Mouse (Mus musculus): ENCODE results near the gene Acoxl. TPM values are rescaled to one million over a fixed set of nuclear protein-coding genes. Genes with fewer than 3 reads are reported as not detected.

The Acoxl gene
- total RNA-seq, 2 experiments from 2014 or later: not detected

DNA sequence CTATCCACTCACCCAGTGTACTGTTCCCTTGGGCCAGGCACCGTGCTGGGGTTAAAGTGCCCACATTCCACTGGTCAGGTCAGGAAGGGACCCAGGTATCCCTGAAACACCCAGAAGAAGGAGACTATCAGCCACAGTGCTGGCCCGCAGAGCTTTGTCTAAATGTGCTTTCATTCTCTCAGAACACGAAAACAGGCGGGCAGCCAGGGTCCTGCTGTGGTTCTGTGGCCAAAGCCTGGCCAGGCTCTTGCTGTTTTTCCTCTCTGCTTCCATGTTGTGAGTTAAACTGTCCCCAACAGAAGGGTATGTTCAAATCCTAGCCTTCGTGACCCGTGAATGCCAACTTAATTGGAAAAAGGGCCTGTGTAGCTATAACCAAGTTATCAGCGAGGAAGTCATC lies 228.9 kb downstream of the Acoxl start:
- DNase-seq: peak; percentile 46

DNA sequence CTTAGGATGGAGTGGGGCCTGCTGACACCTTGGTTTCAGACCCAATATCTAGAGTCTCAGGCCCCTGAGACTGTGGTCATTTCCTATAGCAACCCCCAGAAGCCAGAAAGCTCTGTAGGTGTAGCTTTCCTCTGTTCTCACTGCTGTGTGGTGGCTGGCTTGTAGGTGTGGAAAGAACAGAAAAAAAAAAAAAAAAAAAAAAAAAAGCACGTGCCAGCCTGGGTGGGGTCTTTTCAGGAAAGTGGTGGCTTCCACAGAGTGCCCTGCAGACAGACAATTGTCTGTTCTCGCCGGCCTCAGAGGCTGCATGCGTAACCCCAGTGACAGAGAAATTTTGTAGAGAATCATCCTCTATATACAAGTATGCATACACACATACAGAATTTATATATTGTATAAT lies 229.5 kb downstream of the Acoxl start:
- intact Hi-C loops (cut with DNase I): no loop called here
- DNase-seq: no peak

More for the DNA sequence above, 228.9 kb downstream of the Acoxl start:
- intact Hi-C loops (cut with DNase I): no loop called here

DNA sequence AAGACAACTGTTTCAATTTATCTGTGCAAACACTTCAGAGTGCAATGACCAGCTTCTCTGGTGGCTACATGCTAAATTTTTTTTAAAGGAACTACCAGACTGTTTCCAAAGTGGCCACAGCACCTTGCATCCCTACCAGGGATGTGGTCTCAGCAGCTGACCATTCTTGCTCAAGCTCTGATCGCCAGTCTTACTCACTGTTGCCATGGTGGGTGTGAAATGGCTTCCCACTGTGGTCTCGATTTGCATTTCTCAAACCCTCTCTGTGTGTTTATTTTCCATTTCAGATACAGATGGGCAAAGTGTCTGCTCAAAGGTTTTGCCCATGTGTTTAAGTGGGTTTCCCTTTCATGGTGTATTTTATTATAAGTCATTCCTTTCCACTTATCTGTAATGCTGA lies 230.3 kb downstream of the Acoxl start:
- intact Hi-C loops (cut with DNase I): no loop called here
- no peak for DNase-seq

DNA sequence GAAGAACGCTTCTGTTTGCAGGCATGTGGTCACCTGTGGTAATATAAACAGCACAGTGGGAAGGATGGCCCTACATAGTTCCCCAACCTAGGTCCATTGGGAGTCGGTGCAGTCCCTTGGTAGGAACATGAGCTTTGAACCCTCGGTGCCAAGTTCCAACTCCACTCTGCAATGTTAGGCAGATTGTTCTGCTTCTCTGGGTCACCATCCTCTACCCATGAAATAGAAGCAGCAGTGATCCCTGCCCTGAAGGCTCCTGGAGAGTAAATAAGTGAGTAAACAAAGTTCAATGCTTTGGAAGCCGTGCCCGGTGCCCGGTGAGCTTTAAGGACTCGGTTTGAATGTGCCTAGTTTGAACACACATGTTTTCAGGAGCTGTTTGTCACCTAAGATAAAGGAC lies 233.1 kb downstream of the Acoxl start:
- no peak for DNase-seq
- intact Hi-C loops (cut with DNase I): no loop called here

DNA sequence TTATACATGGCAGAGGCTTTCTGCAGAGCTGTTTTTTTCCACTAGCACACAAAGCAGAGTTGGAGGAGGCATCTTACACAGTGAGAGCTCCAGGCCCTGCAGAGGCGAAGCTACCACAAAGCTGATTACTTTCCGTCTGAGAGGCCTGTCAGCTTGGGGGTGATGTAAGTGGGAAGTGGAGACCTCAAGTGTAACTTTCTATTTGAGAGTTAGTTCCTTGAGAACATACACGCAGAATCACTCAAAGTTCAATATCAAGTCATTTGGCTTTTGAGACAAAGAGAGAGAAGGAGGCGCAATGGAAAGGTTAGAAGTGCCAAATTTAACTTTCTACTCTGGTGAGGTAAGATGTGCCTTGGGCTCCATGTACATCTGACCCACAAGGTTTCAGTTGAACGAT lies 234.3 kb downstream of the Acoxl start:
- intact Hi-C loops (cut with DNase I): no loop called here
- no peak for DNase-seq

DNA sequence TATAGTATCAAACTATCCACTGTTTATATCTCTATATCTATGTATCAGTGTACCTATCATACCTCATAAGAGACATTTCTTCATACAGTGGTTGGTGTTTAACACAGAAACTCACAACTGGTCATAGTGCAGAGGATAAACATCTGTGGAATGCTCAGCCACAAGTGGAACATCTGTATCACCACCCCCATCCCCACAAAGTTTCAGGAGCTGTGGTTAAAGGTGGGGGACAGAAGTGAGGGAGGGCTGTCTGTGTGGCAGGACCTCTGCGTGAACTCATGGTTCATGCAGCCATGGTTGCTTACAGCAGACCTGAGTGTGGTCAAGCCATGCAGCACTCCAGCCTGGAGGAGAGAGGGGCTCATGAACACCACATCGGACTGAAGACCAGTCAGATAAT lies 234.9 kb downstream of the Acoxl start:
- no peak for DNase-seq
- intact Hi-C loops (cut with DNase I): no loop called here

DNA sequence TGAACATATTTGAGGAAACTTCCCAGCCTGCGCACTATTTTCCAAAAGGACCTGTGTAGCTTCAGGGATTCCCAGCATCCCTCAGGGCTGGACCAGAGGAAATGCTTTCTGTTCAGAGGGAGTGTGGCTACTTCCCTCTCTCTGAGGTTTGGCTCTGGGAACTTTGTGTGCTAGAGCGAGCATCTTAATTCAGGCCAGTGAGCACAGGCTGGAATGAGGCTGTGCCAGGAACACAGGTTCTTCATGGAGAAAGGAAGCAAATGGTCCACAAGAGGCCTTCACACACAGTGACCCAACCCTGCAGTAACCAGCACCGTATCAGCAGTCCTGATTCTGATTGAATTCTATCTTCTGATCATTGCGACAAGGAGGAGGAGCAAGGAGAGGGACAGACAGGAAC lies 238.3 kb downstream of the Acoxl start:
- no peak for DNase-seq
- intact Hi-C loops (cut with DNase I): no loop called here

DNA sequence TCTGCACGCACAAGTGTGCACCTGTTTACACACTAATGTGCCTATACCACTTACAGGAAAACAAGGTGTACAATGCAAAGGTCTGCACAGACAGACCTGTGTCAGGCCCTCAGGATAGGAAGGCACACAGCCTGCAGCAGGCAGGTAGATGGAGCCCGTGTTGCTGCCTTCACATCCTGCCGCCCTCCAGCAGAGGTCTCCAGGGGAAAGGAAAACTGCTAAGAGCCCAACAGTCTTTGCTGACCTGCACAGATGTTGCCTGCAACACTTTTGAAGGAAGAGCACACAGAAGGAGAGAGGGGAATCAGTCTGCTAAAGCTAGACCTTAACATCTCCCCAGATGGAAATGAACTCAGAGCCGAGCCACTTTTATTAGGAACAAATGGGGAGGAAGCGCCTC lies 240.2 kb downstream of the Acoxl start:
- intact Hi-C loops (cut with DNase I): no loop called here
- no peak for DNase-seq

DNA sequence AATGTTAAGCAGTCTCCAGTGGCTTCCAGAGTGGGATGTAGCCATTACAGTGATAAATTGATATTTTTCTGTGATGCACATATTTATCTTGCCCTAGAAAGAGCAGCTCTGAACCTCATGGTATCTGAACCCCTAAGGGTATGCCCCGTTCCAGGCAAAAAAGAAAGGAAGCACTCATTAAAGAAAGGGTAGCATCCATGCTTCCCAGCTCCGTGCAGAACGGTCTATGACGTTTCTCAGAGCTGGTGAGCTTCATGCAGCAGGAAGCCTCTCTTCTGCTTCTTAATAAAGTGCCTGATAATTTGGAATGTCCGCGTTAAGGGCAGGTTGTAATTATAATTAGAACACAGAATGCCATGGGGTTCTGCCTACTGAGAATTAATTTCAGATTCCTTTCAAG lies 240.6 kb downstream of the Acoxl start:
- no peak for DNase-seq

DNA sequence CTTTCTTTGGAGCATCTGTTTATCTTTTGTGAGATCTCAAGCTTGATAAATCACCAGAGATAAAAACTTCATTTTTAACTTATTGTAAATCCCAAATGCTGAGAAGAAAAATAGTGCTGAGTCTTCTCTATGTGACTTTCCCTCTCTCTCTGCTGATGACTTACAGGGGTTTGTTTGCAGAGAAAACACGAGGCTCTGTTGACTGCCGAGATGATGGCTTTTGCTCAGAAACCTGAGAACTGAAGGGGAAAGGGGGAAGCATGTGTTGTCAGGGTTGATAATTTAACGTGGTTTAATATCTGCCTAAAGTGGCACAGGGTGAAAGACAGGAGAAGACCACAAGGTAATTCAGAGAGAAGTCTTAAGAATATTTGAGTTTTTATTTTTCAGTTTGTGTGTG lies 245.2 kb downstream of the Acoxl start:
- no peak for DNase-seq
- intact Hi-C loops (cut with DNase I): no loop called here

More for the DNA sequence above, 240.6 kb downstream of the Acoxl start:
- intact Hi-C loops (cut with DNase I): no loop called here

DNA sequence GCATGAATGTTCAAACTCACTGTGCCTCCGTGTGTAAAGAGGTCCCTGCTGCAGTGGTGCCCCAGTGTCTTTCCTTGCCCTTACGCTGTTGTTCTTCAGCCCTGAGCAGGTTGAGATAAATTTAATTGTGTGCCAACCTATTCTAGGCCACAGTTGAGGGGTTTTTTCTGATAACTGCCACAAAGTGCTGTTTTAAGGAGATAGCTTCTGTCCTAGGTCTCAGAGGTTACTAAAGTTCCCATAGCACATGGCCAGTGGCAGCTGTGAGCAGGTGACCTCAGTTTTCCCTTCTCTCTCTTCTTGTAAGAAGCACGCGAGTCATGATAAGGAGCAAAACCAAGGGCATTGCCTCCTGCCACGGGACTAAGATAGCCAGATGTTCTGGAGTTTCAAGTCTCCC lies 245.9 kb downstream of the Acoxl start:
- DNase-seq: no peak
- intact Hi-C loops (cut with DNase I): no loop called here

DNA sequence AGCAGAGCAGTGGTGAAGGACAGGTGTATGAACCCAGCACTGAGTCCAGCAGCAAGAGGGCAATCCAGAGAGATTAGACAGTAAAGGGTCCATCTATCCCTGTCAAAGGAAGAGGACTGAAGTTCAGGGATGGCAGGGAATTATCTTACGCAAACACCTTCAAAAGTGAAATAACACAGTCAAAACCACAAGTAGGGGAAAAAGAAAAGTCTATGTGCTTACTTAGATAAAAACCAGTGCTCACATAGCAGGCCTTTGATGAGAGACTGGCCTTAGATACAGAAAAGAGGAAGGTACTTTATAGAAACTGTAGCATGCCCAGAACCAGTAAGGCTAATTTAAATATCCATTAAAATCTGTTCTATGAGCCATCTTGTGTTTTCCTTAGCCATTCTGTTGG lies 246.8 kb downstream of the Acoxl start:
- intact Hi-C loops (cut with DNase I): no loop called here
- no peak for DNase-seq

DNA sequence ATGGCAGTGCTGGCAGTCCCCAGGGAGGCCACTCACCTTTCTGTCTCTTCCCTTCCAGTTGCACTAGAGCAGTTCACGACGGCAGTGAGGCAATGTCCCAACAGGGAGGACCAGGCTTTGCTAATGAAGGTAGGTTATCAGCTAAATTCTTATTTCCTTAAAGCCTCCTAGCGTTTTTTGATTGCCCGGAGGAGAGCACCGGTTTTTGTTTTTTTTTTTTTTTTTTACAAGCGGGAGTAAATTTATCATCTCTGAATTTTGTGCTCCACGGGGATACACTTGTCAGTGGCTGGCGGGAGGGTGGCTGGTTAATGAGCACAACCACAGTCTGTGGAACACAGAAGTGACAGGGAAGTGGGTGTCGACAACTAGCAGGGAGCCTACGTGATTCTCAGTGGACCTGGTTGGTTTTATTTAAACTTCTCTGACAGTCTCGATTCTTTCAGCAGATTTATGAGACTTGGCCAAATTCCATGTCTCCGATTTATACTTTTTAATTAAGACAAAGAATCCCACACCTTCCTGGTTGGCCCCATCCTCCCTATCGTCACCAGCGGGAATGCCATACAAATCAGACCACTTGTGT lies 247.7 kb downstream of the Acoxl start:
- no peak for DNase-seq
- intact Hi-C loops (cut with DNase I): no loop called here

DNA sequence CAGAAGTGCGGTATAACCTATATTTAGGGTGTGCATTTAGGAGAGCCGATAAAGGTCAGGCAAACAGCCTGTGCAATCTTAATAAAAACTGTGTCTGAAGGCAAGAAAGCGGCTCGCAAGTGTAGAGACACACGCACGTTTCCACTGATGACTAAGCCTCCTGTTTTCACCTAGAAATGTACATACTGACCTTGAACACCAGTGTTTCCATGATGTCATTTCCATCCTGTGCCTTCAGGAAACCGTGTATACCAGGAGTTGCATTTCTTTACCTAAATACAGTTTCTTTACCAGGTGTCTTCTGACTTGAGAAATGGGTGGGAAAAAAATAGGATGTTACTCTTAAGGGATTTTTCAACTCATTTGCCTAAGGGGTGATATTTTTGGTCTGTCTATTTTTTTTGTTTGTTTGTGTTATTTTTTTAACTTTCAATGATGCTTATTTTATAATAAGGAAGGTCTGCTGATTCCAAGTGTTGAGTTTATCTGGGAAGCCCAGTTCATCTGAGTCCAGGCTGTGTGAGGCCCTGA lies 248.4 kb downstream of the Acoxl start:
- intact Hi-C loops (cut with DNase I): no loop called here
- no peak for DNase-seq

DNA sequence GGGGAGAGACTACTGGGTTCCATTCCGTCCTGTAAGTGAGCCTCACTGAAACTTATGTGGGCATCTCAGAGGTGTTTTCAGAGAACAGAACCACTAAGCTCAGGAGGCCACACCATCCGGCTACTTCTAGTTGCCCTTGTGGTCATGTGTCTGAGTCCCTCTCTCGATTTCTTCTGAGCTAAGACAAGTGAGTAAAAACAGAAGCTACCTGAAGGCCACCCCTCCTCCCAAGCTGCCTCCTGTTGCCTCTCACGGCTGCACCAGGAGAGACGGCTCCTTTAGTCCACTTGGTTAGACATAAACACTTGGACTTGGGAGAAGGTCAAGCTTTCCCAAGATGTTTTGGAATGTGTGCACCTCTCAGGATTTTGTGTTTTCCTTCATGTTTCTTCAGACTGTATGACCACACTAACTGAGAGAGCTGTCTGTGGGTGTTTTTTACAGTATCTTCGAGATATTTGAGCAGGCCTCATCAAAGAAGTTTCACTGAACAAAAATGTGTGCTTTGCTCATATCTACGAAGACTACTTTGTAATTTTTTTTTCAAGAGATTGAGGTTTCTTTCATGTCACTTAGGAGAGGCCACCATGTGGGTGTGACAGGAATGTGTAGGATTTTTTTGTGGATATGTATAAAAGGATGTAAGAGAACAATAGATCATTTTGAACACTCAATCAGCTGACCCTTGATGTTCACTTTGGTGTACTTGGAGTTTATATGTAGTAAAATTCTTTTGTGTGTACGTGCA lies 249.3 kb downstream of the Acoxl start:
- no peak for DNase-seq
- intact Hi-C loops (cut with DNase I): no loop called here

DNA sequence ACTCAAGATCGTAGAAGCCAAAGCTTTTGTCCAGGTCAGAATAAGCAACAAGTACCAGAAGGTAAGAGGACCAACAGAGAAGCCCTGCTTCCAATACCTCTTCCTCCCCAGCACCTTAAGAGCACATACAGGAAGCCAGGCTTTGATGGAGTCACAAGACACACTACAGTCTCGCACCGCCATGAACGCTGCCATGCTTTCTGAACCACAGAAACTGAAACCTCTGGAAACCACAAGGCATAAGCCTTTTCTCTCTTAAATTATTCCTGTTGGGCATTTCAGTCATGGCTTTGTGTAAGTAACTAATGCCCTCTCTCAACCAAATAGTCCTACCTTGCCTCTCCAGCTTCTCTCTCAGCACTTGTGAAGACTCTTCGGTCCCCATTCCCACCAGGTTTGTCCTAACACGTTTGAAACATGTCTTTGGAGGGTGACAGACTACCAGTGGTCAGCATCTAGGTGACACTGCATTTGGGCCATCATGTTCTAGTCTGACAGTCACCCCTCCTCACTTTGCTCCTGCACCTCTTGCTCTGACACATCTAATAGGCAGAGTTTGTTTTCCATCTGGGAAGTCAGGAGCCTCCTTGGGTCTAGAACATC lies 251.7 kb downstream of the Acoxl start:
- DNase-seq: no peak
- intact Hi-C loops (cut with DNase I): no loop called here

DNA sequence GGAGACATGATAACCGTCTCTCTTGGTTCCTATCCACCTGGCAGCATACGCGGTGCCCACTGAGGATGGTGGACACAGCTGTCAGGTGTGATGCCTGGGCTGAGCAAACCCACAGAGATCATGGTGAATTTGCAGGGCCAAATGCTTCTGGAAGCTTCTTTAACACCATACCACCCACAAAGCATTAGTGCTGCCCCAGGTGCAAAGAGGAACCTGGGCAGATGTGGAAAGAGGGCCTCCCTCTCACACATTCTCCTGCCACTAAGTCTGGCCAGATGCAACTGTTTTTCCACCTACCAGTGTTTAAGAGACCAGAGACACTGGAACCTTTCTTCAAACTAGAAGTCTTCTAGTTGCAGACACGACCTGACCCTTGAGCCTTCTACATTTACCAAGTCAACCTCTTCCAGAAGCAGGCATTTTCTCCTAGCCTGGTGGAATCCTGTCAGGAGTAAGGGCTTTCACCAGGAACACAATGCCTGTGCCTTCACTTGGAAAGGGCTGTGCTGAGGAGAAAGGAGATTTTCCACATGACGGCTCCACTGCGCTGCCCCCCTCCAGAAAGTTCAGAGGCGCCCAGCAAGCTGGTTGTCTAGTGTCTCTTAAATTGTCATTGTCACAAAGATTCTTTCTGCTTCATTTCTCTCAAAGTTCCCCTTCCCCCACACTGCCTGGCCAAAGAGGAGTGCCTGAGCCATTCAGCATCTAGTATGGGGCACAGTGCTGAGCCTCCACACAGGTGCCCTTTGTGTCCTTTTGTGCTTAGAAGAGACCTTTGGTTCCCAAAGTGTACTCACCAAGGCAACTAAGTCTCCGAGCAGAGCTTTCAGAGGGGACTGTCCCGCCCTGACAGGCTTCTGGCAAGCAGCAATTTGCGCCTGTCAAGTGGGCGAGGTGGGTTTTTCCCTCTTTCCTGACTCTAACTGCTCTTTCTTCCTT lies 253.0 kb downstream of the Acoxl start:
- DNase-seq: no peak
- intact Hi-C loops (cut with DNase I): no loop called here

DNA sequence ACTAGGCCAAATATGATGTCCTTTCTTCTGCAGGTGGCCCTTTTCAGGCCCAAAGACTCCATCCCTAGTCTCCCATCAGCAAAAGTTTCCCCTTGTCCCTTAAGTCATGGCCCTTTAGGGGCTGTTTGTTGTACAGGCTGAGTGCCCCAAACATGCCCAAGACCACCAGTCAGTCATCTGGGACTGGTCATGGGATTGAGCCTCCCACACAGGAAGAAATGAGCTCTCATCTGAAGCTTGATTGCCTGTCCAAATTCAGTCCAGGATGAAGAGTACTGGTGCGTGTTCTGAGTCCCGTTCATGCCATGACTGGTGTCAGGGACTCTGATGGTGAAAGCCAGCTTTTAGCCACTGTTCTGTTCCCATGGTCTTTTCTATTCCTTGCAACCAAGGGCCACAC lies 253.8 kb downstream of the Acoxl start:
- no peak for DNase-seq
- intact Hi-C loops (cut with DNase I): no loop called here

DNA sequence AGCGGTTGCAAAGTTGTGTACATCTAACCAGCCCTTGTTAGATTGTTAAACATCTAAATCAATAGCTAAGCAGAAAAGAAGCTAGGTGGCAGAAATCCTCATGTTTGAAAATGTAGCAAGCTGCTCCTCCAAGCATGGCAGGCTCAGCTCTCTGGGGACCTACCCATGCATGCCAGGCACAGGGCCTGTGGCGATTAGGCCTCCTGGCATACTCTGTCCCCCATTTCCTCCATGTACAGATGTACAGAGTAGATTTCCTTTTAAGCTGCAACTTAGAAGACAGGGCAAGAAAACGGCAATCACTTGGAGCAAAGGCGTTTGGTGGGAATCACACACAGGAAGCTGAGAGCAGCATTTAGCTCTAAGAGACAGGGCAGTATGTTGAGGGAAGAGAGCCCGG lies 255.5 kb downstream of the Acoxl start:
- intact Hi-C loops (cut with DNase I): no loop called here
- peak; percentile 13 for DNase-seq

DNA sequence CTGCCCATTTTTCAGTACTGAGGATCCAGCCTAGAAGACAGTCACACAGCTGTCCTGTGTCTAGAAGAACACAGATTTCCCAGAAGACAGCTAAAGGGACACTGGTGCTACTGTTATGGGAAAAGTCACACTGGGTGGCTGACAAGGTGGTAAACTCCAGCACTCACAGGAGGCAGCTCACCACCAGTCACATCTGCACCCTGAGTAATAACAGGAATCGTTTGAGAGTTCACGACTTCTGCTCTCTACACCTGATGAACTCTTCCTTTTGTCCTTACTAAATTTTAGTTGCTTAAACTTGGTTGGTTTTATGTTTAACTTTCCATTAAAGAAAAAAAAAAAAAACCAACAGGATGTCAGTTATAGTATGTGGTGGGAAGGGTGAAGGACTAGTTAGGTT lies 255.9 kb downstream of the Acoxl start:
- intact Hi-C loops (cut with DNase I): no loop called here
- no peak for DNase-seq

DNA sequence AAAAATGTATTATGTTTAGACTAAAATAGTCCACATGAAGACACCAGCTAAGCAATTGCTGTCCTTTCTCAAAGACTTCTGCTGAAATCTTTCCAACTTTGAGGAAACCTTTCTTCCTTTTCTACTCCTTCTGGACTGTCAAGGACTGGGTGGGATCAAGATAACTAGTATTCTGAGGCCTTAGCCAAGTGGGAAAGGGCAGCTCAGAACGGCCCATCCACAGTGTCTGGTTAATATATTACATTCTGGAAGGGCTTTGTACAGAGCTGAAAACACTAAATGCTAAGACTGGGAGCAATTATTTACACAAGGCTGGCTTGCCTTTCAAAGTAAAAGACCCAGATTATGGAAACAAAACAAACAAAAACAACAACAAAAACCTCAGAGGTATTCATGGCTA lies 256.6 kb downstream of the Acoxl start:
- no peak for DNase-seq
- intact Hi-C loops (cut with DNase I): no loop called here
